Mouse (Mus musculus): ENCODE data around the gene Hoxc13.

Hoxc13 gene

GRCm38 (mm10) chr15:102972753-102973152, 51.9 kb downstream of the Hoxc13 start:
- in situ Hi-C loops (cut with MboI; ENCODE audit: low pct_unique_long_range_greater_than_20kb in 1 of 2, low sequenced_read_pairs in 2 of 2, unreplicated experiment in 1 of 2) = no loop called here

- in situ Hi-C loops (cut with MboI; ENCODE audit: low pct_unique_long_range_greater_than_20kb in 1 of 2, low sequenced_read_pairs in 2 of 2, unreplicated experiment in 1 of 2) = no loop called here
Measured at GRCm38 (mm10) chr15:102975034-102975433, 54.1 kb downstream of the Hoxc13 start.

GRCm38 (mm10) chr15:102975688-102976111, 54.8 kb downstream of the Hoxc13 start:
- in situ Hi-C loops (cut with MboI; ENCODE audit: low pct_unique_long_range_greater_than_20kb in 1 of 2, low sequenced_read_pairs in 2 of 2, unreplicated experiment in 1 of 2) = no loop called here

GRCm38 (mm10) chr15:102976171-102976570, 55.3 kb downstream of the Hoxc13 start, which contains the start of gene Hoxc9:
Hoxc9 (plus strand) TSS chr15:102976439.
- in situ Hi-C loops (cut with MboI; ENCODE audit: low pct_unique_long_range_greater_than_20kb in 1 of 2, low sequenced_read_pairs in 2 of 2, unreplicated experiment in 1 of 2) = no loop called here

GRCm38 (mm10) chr15:102976631-102977422, 55.9 kb downstream of the Hoxc13 start:
- in situ Hi-C loops (cut with MboI; ENCODE audit: low pct_unique_long_range_greater_than_20kb in 1 of 2, low sequenced_read_pairs in 2 of 2, unreplicated experiment in 1 of 2) = no loop called here

GRCm38 (mm10) chr15:102977423-102977974, 56.6 kb downstream of the Hoxc13 start:
- in situ Hi-C loops (cut with MboI; ENCODE audit: low pct_unique_long_range_greater_than_20kb in 1 of 2, low sequenced_read_pairs in 2 of 2, unreplicated experiment in 1 of 2) = no loop called here

All from mouse embryonic stem cell (cell line).